Mouse (Mus musculus) thymus, adult 2 months (tissue): ENCODE data around the gene Cks1b.

Experiments used
- CTCF ChIP-seq: fragments of 200-500 bp; IDR thresholded peaks from 2 replicates; pipeline ENCODE4 v1.5.1; 2012; ENCODE audit warnings: mild to moderate bottlenecking, control low read depth, low read length, moderate library complexity, borderline replicate concordance; ENCODE audit not compliant: control insufficient read depth, poor library complexity, insufficient read depth; ENCODE audit errors: extremely low read depth
- POLR2A ChIP-seq: fragments of 200-500 bp; IDR thresholded peaks from 2 replicates; pipeline ENCODE4 v1.6.1; 2012; ENCODE audit warnings: mild to moderate bottlenecking, low read length, control low read depth, moderate library complexity; ENCODE audit not compliant: control insufficient read depth, poor library complexity, insufficient read depth; ENCODE audit errors: extremely low read depth

- TF ChIP-seq CTCF: peak; percentile 96
- no peak for TF ChIP-seq POLR2A
Measured at GRCm38 (mm10) chr3:89378394-89379067, 39.7 kb downstream of the Cks1b start.
